Mouse (Mus musculus) urinary bladder, postnatal 14 days (tissue): ENCODE measurements at regions not wholly inside any gene's neighbourhood (a gene's known extent, or its start where the extent isn't known, plus 50 kb on each side); places are given as distances from the start of the nearest gene placed in this dataset.

Experiments
- DNase-seq: peaks from one replicate; pipeline ENCODE4 v3.0.0; 2021; ENCODE audit warnings: low spot score

DNA sequence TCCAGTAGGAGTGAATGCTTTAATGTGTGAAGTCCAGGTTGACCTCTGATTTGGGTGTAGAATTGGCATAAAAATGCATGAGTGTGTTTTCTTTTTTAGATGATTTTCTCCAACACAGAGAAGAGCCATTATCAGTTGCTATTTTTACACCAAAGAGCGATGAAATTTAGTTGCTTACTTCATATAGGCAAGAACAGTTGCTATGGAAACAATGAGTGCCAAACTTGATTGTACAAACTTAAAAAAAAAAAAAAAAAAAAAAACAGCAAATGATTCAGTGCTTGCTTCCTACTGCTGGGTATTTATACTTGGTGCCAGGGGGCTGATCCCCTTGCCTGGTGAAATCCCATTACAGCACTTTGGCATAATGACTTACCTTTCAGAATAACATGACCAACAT lies 268.0 kb downstream of the Sec23a start:
- DNase-seq, result no peak

DNA sequence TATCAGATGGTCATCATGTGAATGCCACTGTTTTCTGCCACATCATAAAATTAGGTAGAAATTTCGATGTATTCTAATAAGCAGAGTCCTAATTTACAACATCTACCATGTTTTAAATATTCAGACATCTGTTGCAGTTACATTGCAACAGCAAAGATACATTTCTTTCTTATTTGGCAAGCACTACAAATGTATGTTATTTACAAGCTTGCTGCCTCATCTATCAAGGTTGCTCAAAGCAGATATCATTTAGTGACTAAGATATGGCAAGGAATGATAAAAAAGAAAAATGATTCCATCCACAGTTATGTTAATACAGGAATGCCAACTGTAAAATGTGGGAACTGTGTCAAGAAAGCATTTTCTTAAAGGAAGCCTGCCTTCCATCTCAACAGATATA lies 283.7 kb downstream of the Sec23a start:
- no peak for DNase-seq

DNA sequence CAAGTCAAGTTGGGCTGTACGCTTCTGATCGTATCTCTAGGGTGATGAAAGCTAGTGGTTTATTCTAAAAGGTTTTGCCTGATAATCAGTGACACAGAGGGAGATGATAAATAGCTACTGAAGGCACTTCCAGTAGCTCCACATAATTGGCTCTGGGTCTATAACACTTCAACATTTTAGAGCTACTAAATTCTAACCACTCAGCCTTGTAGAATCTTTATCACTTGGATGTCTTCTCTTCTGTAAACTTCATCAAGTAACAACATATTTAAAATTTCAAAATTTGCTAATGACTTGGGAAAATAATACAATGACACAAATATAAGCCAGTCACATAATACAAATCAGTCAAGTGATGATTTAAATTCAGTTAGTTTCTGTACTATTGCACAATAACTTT lies 284.3 kb downstream of the Sec23a start:
- no peak for DNase-seq

DNA sequence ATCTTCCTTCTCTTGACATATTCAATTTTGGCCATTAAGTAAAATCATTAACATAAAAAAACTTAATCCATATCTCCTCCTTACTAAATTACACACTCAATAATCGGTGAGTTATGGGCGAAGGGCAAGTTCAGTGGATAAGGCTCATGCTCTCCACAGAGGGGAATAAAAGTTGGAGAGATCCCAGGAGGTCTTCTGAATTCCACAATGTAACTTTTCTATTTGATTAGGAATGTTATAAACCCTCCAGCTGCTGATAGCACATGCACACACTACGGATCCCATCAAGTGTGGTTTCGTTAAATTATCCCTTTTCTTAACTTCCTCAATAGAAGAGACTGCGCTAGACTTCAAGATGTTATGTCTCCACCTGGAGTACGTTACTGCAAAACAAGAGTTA lies 293.9 kb downstream of the Sec23a start:
- no peak for DNase-seq

DNA sequence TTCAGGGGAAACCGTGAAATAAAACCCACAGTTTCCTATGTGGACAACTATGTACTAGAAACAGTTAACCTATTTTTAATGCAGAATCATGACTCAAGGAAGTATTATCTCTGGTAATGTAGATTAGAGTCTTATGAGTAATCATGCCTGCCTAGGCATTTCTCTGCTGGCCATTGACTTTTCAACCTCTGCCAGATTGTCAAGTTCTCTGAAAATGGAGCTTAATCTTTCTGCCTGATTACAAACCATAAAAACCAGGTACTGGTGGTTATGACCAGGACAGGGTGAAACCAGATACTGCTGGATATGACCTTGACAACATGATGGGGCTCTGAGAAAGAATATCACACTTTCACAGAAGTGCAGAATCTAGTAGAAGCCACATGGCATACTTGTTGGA lies 297.6 kb downstream of the Sec23a start:
- DNase-seq, result no peak

DNA sequence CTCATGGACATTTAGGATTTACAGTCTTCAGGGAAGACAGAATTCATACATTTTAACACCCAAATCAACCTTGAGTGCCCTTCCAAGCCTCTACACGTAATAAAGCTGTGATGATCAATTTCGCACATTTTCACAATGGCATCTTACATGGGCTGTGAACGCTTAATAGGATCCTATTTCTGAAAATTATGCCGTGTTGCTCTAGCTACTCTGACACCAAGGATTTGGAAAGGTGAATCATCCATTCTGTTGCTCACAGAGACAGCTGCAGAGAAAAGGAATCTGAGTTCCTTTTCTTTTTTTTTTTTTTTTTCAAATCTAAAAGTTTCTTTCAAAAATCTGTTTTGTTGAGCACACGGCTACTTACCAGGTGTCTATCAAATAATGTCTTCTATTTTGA lies 316.1 kb downstream of the Sec23a start:
- no peak for DNase-seq

DNA sequence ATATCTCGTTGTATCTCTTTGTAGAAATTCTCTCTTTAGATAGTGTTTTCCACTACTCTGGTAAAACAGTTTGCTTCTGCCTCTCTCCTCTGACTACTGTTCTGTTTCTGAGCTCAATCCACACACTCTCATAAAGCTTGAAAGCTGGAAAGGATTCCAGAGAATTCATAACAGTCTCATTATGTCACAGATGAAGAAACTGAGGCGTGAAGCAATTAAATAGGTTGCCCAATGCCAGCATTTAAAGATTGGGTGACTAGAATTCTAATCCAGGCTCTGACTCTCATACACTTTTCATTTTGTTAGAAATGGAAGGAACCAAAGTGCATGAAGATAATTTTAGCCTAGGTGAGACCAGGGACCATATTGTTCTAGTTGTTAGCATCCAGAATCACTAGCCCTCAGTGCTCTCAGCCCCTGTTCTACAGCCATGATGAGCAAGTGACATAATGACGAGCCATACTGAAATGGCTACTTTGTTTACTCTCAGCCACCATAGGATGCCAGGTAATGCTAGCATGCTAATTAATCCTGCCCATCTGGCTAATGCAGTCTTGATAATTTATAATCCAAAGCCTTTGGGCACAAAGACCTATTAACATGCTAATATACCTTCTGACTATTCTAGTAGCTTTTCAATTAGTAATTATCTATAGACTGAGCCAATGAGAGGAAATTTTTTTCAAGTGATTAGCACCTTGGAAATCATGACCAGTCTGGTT lies 341.7 kb downstream of the Sec23a start:
- DNase-seq, result no peak

DNA sequence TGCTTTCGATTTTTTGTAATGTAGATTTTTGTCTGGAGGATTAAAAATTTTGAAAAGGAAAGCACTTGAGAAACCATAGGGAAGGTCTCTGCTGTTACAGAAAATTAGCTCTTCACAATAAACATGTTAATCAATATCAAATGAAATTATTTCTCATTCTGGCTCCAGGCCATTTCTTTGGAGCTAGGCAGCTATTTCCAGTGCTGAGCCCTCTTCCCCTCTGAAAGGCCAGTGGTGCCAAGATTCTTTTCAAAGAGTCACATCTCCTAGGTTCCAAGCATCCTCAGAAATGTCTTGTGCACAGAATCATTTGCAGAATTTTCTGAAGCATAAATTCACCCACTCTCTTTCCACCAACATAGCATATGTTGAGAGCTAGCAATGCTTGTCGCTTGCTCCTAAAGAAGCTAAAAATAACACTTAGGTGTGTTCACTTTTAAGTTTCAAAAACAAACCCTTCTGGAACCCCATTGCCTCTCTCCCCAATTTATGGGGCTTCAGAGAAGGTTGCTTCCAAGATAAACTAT lies 357.2 kb downstream of the Sec23a start:
- DNase-seq, result no peak

DNA sequence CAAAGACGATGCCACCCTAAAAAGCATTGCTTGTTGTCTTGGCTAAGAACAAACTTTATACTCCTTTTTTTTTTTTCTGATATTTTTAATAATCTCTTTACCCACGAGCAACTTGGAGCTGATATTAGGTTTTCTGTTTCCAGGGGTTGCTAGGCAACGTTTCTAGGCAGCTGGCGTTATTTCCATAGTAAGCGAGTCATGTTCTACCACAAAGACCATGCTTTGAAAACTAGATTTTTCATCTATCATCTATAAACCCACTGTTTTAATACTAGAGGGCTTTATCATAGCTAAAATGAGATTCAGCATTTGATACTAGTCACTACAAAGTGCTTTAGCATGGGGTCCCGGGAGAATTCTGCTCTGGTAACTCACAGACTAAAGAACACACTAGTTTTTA lies 358.1 kb downstream of the Sec23a start:
- no peak for DNase-seq

DNA sequence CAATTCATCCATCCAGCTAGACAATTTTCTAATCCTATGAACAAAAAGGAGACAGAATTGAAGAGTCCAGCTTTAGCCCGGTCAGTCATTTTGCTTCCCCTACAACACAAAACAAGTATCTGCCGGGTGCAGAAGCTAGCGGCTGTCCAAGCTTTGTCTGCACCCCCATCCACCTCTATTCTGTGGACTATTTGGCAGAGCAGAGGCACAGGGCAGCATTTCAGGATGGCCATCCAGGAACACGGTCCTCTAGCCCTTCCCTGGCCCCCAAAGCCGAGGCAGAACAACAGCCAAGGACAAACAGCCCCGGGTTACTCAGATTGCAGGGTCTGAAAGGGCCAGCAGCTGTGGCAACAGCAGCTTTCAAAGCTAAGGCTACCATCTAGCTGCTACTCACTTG lies 358.6 kb downstream of the Sec23a start:
- no peak for DNase-seq

DNA sequence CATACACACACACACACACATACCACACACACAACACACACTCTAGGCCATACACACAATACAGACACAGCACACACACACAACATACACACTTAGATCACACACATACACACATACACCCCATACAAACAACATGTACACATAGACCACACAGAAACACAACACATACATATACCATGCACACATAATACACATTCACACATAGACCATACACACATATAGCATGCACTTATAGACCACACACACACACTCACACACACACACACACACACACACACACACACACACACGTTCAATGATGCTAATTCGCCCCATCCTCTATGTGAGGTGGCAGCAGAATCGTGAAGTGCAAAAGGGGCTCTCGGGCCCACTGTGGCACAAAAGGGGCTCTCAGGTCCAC lies 359.1 kb downstream of the Sec23a start:
- no peak for DNase-seq

DNA sequence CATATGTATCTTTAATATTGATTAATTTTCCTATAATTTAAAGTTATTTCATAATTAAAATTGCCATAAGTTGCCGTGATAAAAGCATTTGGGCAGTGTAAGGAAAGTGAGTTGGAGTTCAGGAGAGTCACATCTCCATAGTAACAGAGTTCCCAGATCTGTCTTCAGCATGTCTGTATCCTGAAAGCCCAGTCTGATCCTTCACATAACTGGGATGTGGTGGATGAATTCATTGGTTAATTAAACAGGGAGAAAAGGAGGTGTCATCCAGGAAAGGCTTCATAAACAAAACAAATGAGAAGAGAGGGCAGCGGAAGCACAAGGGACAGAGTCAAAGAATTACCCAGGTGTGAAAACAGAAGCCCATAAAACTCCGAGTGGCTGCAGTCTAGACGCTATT lies 363.5 kb downstream of the Sec23a start:
- no peak for DNase-seq

DNA sequence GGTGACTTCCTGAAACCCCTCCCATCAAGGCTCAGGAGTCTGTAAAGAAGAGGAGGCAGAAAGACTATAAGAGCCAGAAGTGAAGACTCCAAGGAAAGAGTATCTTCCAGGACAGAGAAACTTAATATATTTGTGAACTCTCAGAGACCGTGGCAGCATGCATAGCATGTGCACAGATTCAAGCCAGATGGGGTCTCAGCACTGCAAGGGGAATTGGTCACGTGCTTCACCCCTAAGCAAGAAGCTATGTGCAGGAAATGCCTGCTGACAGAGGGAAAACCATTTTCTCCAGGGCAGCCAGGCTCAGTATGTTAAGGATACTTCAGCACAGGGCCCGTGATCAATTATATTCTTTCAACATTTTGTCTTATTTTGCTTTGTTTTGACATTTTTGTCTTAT lies 368.0 kb downstream of the Sec23a start:
- no peak for DNase-seq

DNA sequence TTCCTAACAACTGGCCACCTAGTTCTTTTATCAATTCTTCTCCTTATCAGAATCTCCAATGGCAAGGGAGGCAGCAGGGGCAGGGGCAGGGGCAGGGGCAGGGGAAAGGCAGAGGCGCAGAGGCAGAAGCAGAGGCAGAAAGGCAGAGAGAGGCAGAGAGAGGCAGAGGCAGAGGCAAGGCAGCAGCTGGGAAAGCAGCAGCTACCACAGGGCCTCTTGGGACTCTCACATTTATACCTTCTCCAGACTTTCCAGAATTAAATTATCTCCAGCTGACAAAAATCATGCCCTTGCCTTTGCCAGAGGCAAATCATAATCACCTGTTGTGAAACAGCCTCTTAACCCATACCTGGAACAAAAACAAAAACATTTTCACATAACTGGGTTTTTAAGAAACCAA lies 370.4 kb upstream of the Clec14a start:
- no peak for DNase-seq

DNA sequence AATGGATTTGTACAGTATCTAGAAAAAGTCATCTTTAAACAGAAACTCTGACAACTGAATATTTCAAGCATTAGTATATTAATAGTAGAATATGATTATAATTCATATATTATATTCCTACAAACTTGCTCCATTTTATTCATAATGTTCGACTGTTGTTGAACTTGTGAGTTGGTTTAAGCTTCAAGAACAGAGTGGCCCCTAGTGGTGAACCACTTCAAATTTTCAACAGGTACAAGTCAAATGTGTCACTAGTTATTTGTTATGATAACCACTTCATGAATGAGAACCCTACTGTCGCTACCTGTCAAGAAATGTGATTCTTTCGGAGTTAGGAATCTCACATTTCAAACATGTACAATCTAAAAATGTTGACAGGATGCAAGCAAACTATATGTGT lies 369.2 kb upstream of the Clec14a start:
- DNase-seq, result no peak

DNA sequence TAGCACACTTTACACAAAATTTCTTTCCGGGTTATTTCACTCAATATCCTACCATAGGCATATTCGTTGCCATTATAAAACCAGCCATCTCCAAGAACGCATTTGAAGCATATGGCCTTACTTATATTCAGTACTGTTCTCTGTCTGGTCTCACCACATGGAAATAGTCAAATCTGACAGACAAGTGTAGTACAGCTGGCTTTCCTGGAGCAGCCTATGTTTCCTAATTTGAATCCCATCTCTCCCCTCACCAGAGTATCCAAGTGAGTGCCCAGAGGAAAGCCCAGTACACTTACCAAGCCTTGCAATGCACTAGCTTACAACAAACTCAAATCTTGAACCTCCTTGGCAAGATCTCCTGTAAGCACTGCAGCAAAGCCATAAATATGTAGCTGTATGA lies 363.4 kb upstream of the Clec14a start:
- no peak for DNase-seq

DNA sequence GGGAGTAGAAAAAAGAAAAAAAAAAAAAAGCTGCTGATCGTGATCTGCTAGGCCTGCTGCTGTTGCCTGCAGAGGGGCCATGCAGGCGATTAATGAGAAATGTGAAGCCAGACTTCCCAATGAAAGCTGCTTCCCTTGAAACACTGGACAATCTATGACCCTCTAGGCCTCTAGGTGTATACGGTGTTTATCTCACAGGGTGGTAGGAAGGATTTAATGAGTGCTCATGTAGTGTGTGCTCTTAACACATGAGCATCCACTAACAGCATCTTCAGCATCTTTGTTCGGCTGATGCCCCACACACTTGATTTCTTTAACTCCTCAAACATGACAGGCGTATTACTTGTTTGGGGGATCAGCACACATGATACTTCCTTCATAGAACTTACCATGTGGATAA lies 359.7 kb upstream of the Clec14a start:
- no peak for DNase-seq

DNA sequence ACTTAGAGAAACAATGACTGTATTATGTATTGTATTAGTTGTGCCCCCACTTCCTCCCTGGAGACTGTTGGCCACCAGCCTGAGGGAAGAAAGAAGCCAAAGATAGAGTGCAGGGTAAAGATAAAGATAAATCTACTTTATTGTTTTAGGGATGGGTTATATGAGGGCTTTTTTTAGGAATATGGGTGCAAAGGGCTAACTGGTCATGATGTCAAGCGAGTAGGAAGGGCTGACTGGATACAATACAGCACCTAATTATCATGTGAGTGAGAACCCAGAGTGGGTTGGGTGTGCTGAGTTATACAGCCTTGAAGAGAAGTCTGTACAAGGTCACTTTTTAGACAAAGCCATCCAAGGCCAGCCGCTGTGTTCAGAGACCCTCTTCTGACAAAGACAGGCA lies 356.1 kb upstream of the Clec14a start:
- DNase-seq, result no peak

DNA sequence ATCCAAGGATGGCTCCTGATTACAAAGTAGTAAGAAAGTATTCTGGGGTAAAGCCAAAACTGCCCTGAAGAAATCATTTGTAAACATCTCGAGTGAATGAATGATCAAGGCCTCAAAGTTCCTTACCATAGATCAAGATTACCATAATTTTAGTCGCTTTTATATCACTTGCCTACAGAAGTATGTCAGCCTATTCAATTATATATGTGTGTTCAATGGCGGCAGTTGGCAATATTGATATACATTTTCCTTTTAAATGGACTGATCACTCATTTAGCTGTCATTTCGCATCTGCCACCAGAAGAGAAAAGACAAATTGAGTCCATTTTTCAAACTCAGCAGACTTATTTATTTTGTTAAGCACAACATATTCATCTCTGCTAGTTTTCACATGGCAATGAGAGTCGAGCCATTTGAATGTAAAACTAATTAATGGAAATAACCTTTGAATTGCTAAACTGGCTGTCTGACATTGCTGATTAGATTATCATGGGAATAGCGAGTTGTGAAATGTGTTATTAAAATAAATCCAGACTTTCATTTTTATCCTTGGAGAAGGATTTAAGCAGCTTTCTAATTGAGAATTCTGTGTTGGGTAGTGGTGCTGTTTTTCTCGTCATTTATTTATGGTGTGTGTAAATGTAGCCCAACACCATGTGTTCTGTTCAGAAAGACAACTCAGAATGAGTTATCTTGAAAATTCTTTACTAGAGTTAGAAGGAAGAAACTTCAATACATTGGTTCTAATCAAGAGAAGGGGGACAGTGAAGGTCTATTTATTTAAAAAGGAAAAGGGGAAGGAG lies 350.6 kb upstream of the Clec14a start:
- DNase-seq, result no peak

DNA sequence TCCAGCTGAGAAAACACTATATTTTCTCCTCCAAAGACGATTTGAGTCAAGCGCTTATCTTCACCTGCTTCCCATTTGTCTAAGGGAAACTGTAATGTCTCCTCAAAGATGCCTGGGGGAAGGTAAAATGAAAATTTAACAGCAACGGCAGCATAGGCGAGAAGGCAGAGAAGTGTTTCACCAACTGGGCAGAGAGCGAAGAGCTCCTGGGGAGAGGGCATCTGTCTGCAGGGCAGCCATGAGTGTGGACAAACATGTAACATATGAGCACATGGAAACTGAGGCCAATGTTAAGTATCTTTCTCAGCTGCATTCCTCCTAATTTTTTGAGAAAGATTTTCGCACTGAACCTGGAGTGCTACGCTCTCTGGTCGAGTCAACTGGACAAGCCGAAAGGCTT lies 325.7 kb upstream of the Clec14a start:
- DNase-seq, result no peak

DNA sequence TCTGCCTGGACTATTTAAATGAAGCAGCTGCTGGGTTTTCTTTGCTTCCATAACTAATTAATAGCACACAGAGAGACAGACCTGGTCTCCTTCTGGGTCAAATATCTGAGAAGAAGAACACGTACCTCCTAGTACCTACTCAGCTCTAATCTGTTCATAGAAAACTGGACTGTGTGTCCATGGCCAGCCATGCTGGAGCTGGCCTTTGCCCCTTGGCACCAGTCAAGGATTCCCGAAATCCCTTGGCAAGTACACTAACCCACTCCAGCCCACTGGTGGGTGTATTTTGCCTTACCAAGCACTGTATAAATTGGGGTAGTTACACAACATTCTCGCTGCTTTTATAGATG lies 322.4 kb upstream of the Clec14a start:
- no peak for DNase-seq

DNA sequence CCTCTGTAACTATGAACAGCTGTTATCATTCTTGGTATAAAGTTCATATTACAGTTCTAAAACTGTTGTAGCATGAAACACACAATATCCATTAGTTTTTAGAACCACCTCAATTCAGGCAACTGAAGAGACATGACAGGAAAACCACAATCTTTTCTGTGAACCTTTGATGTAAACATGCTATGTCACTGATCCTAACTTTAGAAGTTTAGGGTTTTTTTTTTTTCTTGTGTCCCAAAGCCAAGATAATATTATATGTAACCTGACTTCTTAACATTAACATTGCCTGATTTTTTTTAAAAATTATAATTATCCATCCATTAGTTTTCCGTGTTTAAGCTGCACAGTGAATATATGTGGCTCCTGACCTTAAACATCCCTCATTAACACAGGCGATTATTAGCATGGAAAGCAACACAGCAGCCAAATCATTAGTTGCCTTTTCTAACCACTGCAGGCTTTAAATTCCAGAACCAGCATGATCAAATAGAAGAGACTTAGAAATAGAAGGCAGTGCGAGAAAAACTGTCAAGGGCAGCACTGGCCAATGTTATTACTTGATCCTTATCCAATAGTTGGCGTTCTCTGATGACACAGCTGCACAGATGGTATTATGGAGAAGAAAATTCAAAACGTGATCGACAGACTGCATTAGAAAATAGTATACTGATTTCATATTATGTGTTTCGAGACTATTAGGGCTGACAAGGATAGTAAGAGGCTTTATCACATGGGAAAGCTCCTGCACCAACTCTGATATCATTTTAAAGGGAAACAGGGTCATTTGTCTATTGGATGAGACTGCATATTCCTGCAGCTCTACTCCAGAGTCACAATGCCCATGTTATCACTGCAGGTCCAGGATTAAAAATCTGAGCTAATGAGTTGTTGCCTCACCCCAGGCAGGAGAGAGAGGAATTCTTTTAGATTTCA lies 321.7 kb upstream of the Clec14a start:
- no peak for DNase-seq
